Mouse (Mus musculus): ENCODE results near the gene Cyp17a1.
A peak's percentile ranks its signal among the peaks of the same experiment; 100 is the strongest.

Gene Cyp17a1

GRCm38 (mm10) chr19:46672766-46673418, at the start of gene Cyp17a1:
TSS of gene Cyp17a1 (minus strand) at chr19:46673172.
- no peak for DNase-seq

DNA sequence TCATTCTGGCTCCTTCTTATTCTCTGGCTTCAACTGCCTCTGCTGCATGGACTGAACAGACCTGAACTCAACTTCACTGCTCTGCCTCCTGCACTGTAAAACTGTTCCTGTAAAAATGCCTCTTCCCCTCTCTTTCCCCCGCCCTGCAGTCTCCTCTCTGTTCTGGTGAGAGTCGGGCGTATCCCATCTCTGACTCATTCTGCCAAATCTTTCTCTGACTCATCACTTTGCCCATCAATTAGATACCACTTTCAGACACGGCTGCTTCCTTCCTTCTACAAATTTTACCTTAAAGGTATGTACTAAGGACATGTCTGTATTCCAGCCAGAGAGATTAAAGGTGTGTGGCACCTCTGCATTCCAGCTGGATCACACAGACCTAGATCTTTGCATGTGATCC, 45.2 kb upstream of the Cyp17a1 start:
- DNase-seq: no peak

DNA sequence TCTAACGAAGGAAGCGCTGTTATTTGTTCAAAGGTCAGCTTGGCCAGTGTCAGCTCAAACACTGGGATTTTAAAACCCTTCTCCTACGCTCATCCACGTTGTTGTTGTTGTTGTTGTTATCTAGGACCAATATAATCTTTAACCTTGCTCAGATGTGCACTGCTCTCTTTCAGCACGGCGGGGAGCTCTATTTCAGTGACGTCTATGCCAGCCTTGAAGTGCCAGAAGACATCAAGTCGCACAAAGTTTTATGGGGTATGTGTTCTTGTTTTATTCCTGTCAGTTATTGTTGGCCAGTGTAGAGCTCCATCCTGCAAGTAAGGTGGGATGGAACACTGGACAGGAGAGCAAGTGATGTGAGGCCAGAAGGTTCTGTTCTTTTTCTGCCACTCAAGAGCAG, 42.0 kb upstream of the Cyp17a1 start:
- DNase-seq: no peak

DNA sequence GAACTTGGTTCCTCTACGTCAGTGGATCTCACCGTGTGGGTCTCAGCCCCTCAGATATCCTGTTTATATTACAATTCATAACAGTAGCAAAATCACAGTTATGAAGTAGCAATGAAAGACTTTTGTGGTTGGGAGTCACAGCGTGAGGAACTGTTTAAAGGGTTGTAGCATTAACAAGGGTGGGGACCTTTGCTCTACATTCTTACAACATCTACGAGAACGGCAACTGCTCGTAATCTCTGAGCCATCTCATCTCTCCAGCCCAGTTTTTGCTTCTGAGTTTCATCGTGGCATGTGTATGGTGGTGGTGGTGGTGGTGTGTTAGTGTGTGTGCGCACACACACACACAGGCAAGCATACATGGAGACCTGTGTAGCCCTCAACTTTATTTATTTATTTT, 41.3 kb upstream of the Cyp17a1 start:
- DNase-seq: no peak

GRCm38 (mm10) chr19:46710614-46711013, 37.6 kb upstream of the Cyp17a1 start:
- no peak for DNase-seq

- peak; percentile 90 for DNase-seq
Measured at GRCm38 (mm10) chr19:46707296-46708151, 34.6 kb upstream of the Cyp17a1 start, which contains the start of gene As3mt. TSS of gene As3mt (plus strand) at chr19:46707458.

DNA sequence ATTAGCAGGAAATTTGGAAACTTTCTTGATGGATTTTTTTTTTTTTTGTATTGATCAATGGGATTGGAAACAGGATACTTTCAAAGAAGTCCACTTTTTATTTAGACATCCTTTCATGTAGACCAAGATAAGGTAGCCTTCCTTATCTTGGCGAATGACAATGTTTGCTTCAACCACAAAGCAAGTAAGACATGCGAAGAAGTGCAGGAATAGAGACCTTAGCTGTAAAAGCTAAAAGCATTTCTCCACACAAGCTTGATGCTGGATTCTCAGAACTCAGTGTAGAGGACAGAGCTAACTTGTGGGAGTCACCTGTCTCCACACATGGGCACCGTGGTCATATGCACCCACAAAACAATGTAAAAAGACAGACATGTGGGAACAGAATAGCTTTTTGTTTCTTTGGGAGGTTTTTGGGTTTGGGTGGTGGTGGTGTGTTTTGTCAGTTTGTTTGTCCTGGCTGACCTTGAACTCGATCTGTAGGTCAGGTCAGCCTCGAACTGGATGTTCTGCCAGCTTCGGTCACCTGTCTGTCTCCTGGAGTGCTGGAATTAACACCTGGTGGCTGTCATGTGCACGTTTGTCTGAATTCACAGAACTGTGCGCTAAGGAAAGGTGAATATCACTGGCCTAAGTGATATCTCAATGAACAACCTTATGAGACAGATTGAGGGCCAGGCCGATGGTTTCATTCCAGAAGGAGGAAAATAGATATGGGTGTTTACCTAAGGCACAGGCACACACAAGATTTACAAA, 33.7 kb upstream of the Cyp17a1 start:
- no peak for DNase-seq

- DNase-seq: no peak
Measured at GRCm38 (mm10) chr19:46705779-46706495, 33.0 kb upstream of the Cyp17a1 start.

DNA sequence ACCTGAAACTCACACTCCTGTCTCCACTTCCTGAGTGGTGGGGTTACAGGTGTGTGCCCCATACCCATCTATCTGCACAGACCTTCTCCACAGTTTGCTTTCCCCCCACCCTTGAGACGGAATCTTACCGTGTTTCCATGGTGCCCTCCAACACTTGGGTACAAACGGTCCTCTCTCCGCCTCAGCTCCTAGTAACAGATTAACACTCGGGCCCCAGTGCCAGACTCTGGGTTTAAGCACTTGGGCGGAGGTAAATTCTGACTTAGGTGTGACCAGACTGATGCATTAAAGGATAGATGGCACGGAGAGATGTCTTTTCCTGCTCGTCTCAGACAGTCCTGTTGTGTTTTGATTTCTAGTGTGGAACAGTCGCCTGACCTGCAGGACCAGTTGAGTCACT, 28.2 kb upstream of the Cyp17a1 start:
- DNase-seq: no peak

DNA sequence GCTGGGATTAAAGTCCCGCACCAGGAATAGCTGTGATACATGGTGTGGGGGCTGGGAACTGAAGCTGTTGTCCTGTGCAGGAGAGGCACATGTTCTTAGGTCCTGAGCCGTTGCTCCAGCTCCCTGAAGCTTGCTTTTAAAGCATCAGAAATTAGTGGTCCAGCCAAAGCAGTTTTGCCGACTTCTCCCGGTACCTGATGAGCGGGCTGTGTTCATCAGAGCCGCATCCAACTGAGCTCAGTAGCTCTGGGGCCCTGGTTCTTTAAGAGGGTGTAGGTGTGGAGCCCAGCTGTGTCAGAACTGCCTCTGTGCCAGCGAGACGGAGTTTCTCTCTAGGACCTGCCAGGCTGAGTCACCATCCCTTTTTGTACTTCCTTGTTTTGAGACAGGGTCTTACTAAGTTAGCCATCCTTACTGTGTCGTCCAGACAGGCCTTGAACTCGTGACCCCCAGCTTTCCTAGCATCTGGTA, 26.1 kb upstream of the Cyp17a1 start:
- peak; percentile 5 for DNase-seq

DNA sequence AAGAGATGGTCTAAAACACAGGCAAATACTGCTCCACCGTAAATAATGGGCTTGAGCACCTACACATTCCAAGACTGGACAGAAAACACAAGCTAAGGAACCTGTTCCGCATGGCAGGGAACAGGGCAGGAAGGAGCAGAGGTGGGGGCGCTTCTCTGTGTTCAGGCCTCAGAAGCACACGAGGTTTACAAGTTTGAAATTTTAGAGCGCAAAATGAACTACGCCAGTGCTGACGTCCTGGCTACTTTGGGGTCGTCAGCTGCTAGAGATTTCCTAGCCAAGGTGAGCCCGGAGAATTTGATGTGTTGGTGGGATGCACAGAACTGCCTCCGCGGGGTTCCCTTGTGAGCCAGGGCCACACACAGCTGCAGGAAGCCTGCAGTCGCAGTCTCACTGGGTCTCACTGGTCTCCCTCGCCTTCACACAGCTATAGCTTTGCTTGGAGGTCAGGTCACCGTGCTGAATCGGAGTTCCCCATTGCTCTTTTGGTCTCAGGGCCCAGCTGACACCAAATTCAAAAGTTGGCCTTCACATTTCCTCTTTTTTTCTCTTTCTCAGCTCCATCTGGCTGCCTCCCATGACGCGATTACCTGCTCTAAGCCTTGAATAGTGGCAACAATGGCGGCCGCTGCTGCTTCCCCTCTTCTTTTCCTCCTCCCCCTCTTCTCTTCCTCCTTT, 25.0 kb upstream of the Cyp17a1 start:
- DNase-seq: peak; percentile 4

DNA sequence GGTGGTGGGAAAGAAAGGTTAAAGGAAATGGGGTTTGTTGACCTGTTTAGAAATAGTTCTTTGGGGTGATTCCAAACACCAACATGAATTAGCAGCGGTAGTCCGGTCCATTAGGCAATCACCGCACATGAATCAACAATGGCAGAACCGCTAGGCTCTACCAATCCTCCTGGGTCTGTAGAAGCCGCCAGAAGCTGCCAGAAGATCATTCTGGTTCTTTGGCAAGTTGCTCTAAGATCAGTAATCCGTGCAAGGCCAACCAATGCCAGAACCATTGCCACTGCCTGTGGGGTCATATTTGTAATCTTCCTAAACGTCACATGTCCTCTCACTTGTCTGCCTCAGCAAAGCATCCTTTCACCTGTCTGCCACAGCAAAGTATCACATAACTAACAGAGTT, 24.0 kb upstream of the Cyp17a1 start:
- DNase-seq: no peak

- DNase-seq: no peak
Measured at GRCm38 (mm10) chr19:46696482-46696881, 23.5 kb upstream of the Cyp17a1 start.

DNA sequence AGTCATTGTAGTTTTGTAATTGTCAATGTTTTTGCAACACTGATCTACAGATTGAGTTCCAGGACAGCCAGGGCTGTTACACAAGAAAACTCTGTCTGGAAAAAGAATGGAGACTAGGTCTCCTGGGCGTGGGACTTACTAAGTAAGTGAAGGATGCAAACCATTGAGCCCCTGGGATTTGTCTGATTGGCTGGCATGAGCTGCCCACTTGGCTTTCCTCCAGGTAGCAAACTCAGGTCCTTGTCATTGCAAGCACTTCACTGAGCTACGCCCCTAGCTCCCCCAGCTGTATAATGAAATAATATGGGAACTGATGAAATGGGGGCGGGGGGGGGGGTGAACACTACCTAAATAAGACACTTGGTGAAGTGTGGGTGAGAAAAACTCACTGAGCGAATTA, 20.2 kb upstream of the Cyp17a1 start:
- peak; percentile 5 for DNase-seq

DNA sequence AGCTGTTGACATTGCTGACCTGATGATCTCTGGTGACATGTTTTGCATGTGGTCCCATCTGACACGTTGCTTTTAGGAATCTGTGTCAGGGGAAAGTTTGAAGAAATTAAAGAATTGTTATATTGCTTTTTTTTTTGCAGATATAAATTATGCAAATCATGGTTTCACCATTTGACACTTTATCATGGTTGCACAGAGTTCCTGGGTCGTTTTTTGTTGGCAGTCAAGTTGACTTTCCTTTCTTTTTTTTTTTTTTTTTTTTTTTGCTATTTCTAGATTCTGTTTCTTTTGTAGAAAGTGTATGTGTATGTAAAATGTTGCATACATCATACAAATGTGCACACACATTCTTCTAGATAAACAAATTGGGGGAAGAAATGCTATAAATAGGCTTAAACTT, 18.1 kb upstream of the Cyp17a1 start:
- DNase-seq: peak; percentile 6

- no peak for DNase-seq
Measured at GRCm38 (mm10) chr19:46690387-46690786, 17.4 kb upstream of the Cyp17a1 start.

GRCm38 (mm10) chr19:46689460-46690372, 16.7 kb upstream of the Cyp17a1 start, which contains the start of gene Borcs7:
TSS of gene Borcs7 (plus strand) at chr19:46689906.
- DNase-seq: peak; percentile 92

DNA sequence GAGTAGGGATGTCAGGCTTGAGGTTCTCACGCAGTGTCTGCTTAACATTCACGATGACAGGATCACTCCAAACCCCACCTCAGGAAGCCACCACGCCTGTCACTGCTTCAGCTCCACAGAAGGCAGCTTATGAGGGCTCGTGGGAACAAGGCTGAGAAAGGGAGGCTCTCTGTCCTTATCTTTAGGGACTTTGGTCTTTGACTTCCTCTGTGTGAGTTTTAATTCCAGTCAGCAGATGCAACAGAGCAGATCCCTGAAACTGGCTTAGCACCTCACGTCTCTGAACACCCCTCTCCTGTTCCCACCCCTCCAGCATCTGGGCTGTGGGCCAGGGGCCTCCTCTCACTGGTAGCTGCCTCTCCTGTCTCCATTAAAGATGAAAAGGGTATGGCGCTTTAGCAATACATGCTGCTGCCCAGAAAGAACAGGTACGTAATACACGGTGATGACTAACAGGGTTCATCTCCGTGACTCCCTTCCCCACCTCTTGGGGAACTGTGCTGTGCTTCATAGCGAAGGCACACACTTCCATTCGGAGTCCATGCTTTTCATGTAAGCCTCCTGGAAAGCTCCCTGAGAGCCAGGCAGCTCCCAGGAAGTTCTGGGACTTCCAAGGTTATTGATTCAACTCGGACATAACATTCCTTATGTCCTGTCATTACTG, 6.9 kb upstream of the Cyp17a1 start:
- no peak for DNase-seq

DNA sequence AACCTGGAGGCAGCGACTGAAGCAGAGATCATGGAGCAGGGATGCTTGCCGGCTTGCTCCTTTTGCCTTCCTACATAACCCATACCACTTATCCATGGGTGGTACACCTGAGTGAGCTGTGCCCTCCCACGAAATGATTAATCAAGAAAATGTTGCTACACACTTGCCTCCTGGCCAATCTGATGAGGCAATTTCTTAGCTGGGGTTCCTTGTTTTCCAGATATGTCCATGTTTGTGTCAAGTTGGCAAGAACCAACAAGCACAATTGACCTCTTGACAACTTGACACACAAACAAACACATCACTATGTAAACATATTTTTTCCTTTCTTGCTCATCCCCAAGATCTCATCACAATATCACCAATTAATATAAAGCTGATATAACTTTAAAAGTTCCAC, 2.7 kb upstream of the Cyp17a1 start:
- DNase-seq: no peak

GRCm38 (mm10) chr19:46670691-46671090, 2.3 kb downstream of the Cyp17a1 start:
- DNase-seq: peak; percentile 81

Measured in kidney, postnatal 10 days (tissue).